Mouse (Mus musculus): Measurements from ENCODE around the gene Smpd4. TPM values are rescaled to one million over a fixed set of nuclear protein-coding genes. Genes with fewer than 3 reads are reported as not detected.
"Not testable (repeated sequence)": the region's sequence is repeated elsewhere in the genome, so short reads cannot be mapped to it uniquely, and the experiment has no call there.

Gene Smpd4
- polyA plus RNA-seq (2012; rRNA removed): 33.1 and 36.3 TPM in 2 replicates

GRCm38 (mm10) chr16:17619198-17620105, at the start of gene Smpd4:
Gene Smpd4, plus strand, starts transcription at chr16:17619354.
- peak; percentile 91 for DNase-seq (ENCODE audit: low spot score)

GRCm38 (mm10) chr16:17575870-17576824, 43.0 kb upstream of the Smpd4 start:
- peak; percentile 44 for DNase-seq (ENCODE audit: low spot score)

GRCm38 (mm10) chr16:17576825-17577215, 42.3 kb upstream of the Smpd4 start:
- no peak for DNase-seq (ENCODE audit: low spot score)

DNA sequence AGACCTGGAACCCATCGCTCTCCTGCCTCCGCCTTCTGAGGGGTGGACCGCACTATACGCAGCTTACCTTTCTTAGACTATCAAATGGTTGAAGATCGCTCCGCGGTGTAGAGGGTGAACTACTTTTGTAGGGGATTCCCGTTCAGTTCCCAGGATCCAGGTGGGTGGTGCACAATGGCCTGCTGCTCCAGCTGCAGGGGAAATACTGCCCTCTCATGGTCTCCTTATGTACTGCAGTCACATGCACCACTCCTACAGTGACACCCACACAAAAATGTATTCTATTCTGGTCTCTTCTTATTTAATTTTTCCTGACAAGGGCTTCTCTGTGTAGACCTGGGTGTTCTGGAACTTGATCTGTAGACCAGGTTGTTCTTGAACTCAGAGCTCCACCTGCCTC, 36.1 kb upstream of the Smpd4 start, which contains the start of gene Slc7a4:
Slc7a4 (minus strand) TSS at position 151 of the 400 bp plus-strand sequence.
- no peak for DNase-seq (ENCODE audit: low spot score)

DNA sequence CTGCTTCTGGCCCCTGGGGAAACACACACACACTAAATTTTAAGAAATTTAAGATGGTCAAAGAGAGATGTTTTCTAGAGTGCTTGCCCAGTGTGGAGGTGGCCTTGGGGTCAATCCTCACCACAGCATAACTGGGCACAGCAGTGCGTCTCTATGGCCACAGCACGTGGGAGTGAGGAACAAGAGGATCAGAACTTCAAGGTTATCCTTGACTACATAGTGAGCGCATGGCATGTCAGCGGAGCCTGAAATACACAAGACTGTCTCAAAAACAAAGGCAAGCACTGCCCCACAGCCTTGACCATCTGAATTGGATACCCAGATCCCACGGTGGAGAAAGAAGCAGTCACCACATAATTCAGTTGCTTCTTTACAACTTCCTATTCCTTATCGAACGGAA, 34.6 kb upstream of the Smpd4 start:
- DNase-seq (ENCODE audit: low spot score): no peak

DNA sequence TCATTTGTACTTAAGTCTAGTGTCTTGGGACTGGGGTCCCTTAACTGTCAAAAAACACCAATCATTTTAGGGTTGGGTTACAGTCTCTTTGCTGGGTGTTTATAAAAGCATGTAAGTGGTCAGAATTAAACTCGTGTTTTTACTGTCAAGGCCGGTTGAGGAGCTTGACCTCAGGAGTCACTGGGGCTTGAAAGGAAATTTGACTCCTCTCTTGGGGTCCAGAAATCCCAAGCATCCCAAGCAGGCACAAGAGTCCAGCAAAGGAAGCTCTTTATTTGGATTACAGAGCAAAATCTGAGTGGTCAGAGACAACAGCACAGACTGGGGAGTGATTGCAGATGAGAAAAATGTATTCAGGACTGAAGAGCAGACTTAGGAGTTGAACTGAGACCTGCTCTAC, 28.4 kb upstream of the Smpd4 start:
- DNase-seq (ENCODE audit: low spot score): no peak

- no peak for DNase-seq (ENCODE audit: low spot score)
Observed at GRCm38 (mm10) chr16:17600944-17601562, 18.1 kb upstream of the Smpd4 start.

GRCm38 (mm10) chr16:17604941-17605340, 14.2 kb upstream of the Smpd4 start:
- no peak for DNase-seq (ENCODE audit: low spot score)

DNA sequence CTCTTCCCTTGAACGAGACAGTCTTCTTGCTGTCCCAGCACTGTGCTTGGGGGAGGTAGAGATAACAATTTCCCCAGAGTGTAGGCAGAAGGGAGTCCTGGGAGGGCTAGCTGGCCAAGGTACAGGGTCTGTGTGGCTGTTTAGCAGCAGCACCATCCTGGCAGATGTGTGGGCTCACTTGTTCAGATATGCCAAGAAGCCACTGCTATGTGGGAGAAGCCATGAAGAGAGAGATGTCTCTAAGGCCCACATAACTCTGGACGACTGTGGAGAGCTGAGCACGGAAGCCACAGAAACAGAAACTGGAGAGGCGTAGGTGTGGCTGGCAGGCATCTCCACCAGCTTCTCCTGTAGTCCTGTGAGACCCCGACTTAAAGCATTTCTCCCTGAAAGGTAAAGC, 13.5 kb upstream of the Smpd4 start:
- DNase-seq (ENCODE audit: low spot score): no peak

GRCm38 (mm10) chr16:17611383-17611782, 7.8 kb upstream of the Smpd4 start:
- no peak for DNase-seq (ENCODE audit: low spot score)

DNA sequence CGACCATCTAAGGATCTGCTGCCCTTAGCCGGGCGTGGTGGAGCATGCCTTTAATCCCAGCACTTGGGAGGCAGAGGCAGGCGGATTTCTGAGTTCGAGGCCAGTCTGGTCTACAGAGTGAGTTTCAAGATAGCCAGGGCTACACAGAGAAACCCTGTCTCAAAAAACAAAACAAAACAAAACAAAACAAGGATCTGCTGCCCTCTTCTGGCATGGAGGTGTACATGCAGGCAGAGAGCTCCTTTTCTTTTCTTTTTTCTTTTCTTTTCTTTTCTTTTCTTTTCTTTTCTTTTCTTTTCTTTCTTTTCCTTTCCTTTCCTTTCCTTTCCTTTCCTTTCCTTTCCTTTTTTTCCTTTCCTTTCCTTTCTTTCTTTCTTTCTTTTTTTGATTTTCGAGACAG, 4.4 kb upstream of the Smpd4 start:
- DNase-seq (ENCODE audit: low spot score): not testable (repeated sequence)

DNA sequence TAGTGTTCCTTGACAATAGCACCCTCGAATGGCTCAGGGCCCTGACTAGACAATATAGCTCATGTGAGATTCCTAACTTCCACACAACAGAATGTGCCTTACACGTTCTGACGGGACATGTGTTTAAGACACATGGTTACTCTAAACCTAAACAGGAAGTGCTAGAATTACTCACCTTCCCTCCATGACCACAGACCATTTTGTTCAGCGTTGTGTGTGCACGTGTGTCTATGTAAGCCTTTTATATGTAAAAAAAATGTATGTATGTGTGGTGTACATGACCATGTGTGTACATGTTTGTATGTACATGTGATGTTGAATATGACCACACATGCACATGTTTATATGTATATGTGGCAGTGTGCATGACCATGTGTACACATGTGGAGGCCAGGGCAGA, 2.9 kb upstream of the Smpd4 start:
- no peak for DNase-seq (ENCODE audit: low spot score)

- DNase-seq (ENCODE audit: low spot score): no peak
Observed at GRCm38 (mm10) chr16:17617922-17618565, 1.1 kb upstream of the Smpd4 start.

DNA sequence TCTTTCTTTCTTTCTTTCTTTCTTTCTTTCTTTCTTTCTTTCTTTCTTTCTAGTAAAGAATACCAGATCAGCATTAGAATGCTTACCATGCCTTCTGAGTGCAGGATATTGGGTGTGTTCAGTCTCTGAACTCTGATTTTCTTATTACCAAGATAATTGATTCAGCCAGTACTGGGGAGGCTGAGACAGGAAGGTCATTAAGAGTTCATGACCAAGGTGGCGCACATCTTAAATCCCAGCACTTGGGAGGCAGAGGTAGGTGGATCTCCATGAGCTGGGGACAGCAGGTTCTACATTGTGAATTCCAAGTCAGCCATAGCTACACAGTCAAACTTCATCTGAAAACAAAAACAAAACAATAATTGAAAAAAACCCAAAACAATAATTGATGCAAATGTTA, 2.8 kb downstream of the Smpd4 start:
- no peak for DNase-seq (ENCODE audit: low spot score)

DNA sequence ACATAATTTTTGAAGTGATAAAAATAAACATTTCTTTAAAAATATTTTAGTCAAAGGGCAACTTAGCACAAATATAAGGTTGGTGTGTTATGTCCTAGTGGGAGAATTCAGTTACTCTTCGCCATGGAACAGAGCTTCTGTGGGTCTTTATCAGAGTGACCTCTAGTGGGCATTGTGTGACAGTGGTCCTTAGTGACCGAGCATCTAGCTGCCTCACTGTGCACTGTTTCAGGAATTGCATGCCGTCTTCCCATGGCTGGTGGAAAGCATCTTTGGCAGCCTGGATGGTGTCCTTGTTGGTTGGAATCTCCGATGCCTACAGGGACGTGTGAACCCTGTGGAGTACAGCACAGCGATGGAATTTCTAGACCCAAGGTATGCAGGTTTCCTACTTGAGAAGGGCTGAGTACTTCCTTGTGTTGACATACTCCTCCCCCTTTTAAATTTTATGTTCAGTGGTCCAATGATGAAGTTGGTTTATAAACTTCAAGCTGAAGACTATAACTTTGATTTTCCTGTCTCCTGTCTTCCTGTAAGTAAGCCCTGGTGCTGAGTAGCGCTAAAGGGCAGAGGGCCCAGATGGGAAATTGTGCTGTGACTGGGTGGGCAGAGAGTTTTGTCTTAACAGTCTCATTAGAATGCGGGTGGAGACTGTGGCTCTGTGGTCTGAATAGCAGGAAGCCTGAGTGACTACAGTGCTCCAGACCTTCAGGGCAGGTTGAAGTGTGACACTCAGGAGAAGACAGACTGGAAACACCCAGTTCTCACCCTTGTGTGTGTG, 6.5 kb downstream of the Smpd4 start:
- DNase-seq (ENCODE audit: low spot score): no peak

GRCm38 (mm10) chr16:17626269-17626555, 7.1 kb downstream of the Smpd4 start:
- no peak for DNase-seq (ENCODE audit: low spot score)

DNA sequence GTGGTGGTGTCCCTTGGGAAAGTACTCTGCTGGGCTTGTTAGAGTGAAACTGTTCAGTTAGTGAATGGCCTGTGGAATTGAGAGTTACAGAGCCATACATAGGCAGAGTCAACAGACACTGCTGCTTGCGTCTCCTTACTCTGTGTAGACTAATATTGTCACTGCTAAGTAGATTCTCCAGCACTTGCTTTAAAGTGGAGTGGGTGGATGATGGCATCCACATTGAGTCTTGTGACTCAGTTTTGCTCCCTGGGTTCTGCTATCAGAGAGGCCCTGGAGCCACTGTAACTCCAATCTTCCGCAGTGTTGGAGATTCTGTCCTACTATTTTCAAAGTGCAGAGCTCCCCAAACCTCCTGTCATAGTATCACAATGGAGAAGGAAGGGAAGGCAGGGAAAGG, 13.4 kb downstream of the Smpd4 start:
- DNase-seq (ENCODE audit: low spot score): no peak

- no peak for DNase-seq (ENCODE audit: low spot score)
Observed at GRCm38 (mm10) chr16:17633481-17634181, 14.5 kb downstream of the Smpd4 start.

DNA sequence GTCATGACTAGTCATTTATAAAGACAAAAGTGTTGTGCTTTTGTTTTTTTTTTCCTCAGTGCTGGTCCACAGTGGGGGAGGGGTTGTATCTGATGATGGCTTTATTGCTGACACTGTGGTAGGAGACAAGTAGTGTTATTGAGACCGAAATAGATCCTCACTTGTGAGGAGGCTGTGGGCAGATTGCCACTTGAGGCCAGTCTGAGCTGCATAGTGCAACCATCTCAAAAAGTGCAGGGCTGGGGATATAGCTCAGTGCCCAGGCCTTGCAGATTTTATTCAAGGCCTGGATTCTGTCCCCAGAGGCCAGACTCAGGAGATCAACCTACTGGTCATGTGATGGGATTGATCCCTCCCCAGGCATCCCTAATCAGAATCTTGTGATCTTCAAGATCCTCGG, 17.8 kb downstream of the Smpd4 start:
- DNase-seq (ENCODE audit: low spot score): no peak

- no peak for DNase-seq (ENCODE audit: low spot score)
Observed at GRCm38 (mm10) chr16:17637610-17638009, 18.5 kb downstream of the Smpd4 start.

Data from urinary bladder, adult 2 months (tissue).